Mouse (Mus musculus) forelimb bud, embryonic 11.5 days (tissue): ENCODE measurements at regions not wholly inside any gene's neighbourhood (a gene's known extent, or its start where the extent isn't known, plus 50 kb on each side); places are given as distances from the start of the nearest gene placed in this dataset.
A peak's percentile ranks its signal among the peaks of the same experiment; 100 is the strongest.

Experiments
- DNase-seq: peaks from one replicate; pipeline ENCODE4 v3.0.0-alpha.2; 2012; ENCODE audit warnings: low read depth, low spot score

DNA sequence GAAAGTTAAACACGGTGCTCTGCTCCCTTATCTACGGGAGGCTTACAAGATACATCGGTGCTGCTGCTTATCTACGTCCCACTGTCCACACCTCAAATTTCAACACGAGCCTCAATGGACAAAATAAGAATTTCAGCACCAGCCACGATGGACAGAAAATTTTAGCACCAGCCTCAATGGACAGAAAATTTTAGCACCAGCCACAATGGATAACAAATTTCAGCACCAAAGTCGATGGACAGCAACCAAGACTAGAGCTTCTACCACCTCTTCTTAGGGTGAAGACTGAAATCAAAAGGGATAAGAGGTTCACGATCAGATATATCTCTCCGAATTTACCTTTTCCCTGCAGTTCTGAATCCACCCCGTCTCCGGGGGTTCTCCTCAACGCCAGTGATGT, 387.7 kb upstream of the Brinp3 start:
- DNase-seq: peak; percentile 79
